Mouse (Mus musculus) retina, adult 2 months (tissue): ENCODE data around the gene Alkbh5.
"Not testable (repeated sequence)": the region's sequence is repeated elsewhere in the genome, so short reads cannot be mapped to it uniquely, and the experiment has no call there.

Experiments
- DNase-seq: peaks from one replicate; pipeline ENCODE4 v3.0.0-alpha.2; 2012; ENCODE audit warnings: low read depth, low spot score

Alkbh5 gene

GRCm38 (mm10) chr11:60541831-60542230 is 5.7 kb downstream of the Alkbh5 start:
- no peak for DNase-seq

GRCm38 (mm10) chr11:60543211-60543610 is 7.0 kb downstream of the Alkbh5 start:
- DNase-seq = not testable (repeated sequence)

GRCm38 (mm10) chr11:60545433-60545832 is 9.3 kb downstream of the Alkbh5 start:
- DNase-seq = no peak

- DNase-seq = no peak
These were observed 11.9 kb downstream of the Alkbh5 start for GRCm38 (mm10) chr11:60548112-60548511.

- no peak for DNase-seq
These were observed 16.9 kb downstream of the Alkbh5 start for GRCm38 (mm10) chr11:60553091-60553490.

- no peak for DNase-seq
These were observed 21.5 kb downstream of the Alkbh5 start for GRCm38 (mm10) chr11:60557675-60558074.

- peak; percentile 57 for DNase-seq
These were observed 23.2 kb downstream of the Alkbh5 start for GRCm38 (mm10) chr11:60559342-60559741.

GRCm38 (mm10) chr11:60574006-60574405 is 37.8 kb downstream of the Alkbh5 start:
- DNase-seq = not testable (repeated sequence)
